Mouse (Mus musculus) CH12.LX (cell line): ENCODE results near the gene Vmn1r149. TPM values are rescaled to one million over a fixed set of nuclear protein-coding genes. Genes with fewer than 3 reads are reported as not detected.
"Not testable (repeated sequence)": the region's sequence is repeated elsewhere in the genome, so short reads cannot be mapped to it uniquely, and the experiment has no call there.

Experiments
- DNase-seq: peaks from one replicate; pipeline ENCODE4 v3.0.0-alpha.2; 2013; ENCODE audit errors: extremely low read depth
- H3K27ac ChIP-seq: 2 replicates; pipeline ENCODE4 v1.5.1; 2012; ENCODE audit warnings: low read depth, mild to moderate bottlenecking, control low read depth, moderate library complexity; ENCODE audit not compliant: insufficient read depth
- H3K27me3 ChIP-seq: replicated peaks from 2 replicates; pipeline ENCODE3; 2012; ENCODE audit warnings: inconsistent platforms
- H3K36me3 ChIP-seq, 2 experiments: replicated peaks in 1 of 2; 2 replicates each; pipeline versions ENCODE3 to v1.6.1; 2012; ENCODE audit warnings: inconsistent platforms in 1 of 2, low read length in 1 of 2, mild to moderate bottlenecking in 1 of 2, mixed read lengths in 1 of 2, moderate library complexity in 1 of 2; ENCODE audit not compliant: control insufficient read depth in 1 of 2, insufficient read depth in 1 of 2
- H3K4me1 ChIP-seq, 2 experiments: 2 replicates each; pipeline ENCODE4 v1.6.1; 2012; ENCODE audit warnings: inconsistent platforms in 1 of 2, moderate library complexity in 1 of 2; ENCODE audit not compliant: insufficient read depth in 2 of 2, control insufficient read depth in 1 of 2
- H3K4me2 ChIP-seq: 2 replicates; pipeline ENCODE4 v1.6.1; 2012; ENCODE audit warnings: low read depth, mild to moderate bottlenecking, control low read depth; ENCODE audit not compliant: poor library complexity, insufficient read depth, severe bottlenecking
- H3K4me3 ChIP-seq, 3 experiments: fragments of 150-350 bp in 1 of 3; sonication (generic) in 1 of 3; replicated peaks in 1 of 3; 2 replicates each; pipeline versions ENCODE3 to v1.5.1; 2011 to 2012; ENCODE audit warnings: low read depth in 2 of 3, low read length in 2 of 3, mild to moderate bottlenecking in 2 of 3, moderate library complexity in 2 of 3, control low read depth in 1 of 3, improper control_type of control experiment in 1 of 3, inconsistent platforms in 1 of 3, mixed read lengths in 1 of 3; ENCODE audit not compliant: poor library complexity in 1 of 3
- H3K79me2 ChIP-seq: replicated peaks from 2 replicates; pipeline ENCODE4 v1.6.1; 2012; ENCODE audit warnings: mild to moderate bottlenecking, moderate library complexity; ENCODE audit not compliant: control insufficient read depth, poor library complexity, insufficient read depth, severe bottlenecking; ENCODE audit errors: extremely low read depth
- H3K9ac ChIP-seq: 2 replicates; pipeline ENCODE4 v1.6.1; 2012; ENCODE audit warnings: low read depth, mild to moderate bottlenecking, control low read depth, moderate library complexity; ENCODE audit not compliant: insufficient read depth
- H3K9me3 ChIP-seq: replicated peaks from 2 replicates; pipeline ENCODE3; 2012; ENCODE audit warnings: low read length, inconsistent platforms, mixed read lengths
- dilution Hi-C: fragments of 300-500 bp; cut with MboI; formaldehyde crosslinking; loops from 2 replicates; pipeline ENCODE4 v1.14.3; 2020; ENCODE audit warnings: low sequenced_read_pairs; ENCODE audit not compliant: extremely low pct_unique_long_range_greater_than_20kb, extremely low pct_ligation_motif_present
- in situ Hi-C: fragments of 300-500 bp; cut with MboI; formaldehyde crosslinking; loops from 3 replicates; pipeline ENCODE4 v1.14.3; 2019; ENCODE audit warnings: low sequenced_read_pairs, low pct_ligation_motif_present, low pct_unique_long_range_greater_than_20kb, mixed read lengths
- polyA plus RNA-seq: library from polyadenylated mRNA; unstranded; fragments of >175 nt; gene quantifications from 2 replicates; pipeline ENCODE4 v1.2.1, GENCODE M21; 2012; ENCODE audit warnings: low read depth; ENCODE audit not compliant: insufficient read length
- total RNA-seq, 2 experiments: library from RNA; depleted of rRNA; stranded (reverse); fragments of 300-350 nt in 1 of 2; fragments of >200 nt in 1 of 2; gene quantifications; 2 replicates each; pipeline ENCODE4 v1.2.3; 2012 to 2014

The Vmn1r149 gene
- total RNA-seq (2012; rRNA removed) = not detected in 2 replicates
- not detected in 2 replicates for total RNA-seq (2014; rRNA removed)
- not detected in 2 replicates for polyA plus RNA-seq

- H3K4me2 ChIP-seq, H3K9me3 ChIP-seq, H3K9ac ChIP-seq, H3K27me3 ChIP-seq, in situ Hi-C loops, DNase-seq, H3K4me1 ChIP-seq, H3K27ac ChIP-seq, H3K36me3 ChIP-seq, dilution Hi-C loops, H3K4me3 ChIP-seq, H3K79me2 ChIP-seq: not testable (repeated sequence)
Measured at GRCm38 (mm10) chr7:22438129-22438528, at the start of gene Vmn1r149. TSS of gene Vmn1r149 (minus strand) at chr7:22438229.

DNA sequence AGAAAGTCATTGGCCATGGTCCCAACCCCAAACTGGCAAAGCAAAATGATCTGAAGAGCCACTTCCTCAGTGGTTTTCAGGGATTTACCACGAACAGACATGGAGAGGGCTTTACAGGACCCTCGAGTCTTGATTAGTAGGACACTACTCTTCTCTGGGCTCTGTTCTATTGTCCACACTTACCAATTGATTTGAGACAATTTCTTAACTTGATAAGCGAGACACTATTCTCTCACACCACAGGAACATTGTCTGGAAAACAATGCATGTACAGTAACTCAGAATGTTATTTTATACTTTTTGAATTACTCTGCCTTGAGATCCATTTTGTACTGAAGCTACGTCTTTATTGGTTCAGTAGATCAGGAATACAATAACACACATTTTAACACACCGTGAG, 25.9 kb upstream of the Vmn1r149 start, which contains the start of gene Gm10665:
Gm10665 (minus strand) TSS at position 101 of the 400 bp plus-strand sequence.
- H3K27me3 ChIP-seq, H3K79me2 ChIP-seq, in situ Hi-C loops, H3K4me2 ChIP-seq, H3K9ac ChIP-seq, H3K36me3 ChIP-seq, DNase-seq, dilution Hi-C loops, H3K4me3 ChIP-seq, H3K9me3 ChIP-seq, H3K27ac ChIP-seq, H3K4me1 ChIP-seq: not testable (repeated sequence)

- H3K4me2 ChIP-seq, H3K79me2 ChIP-seq, dilution Hi-C loops, H3K36me3 ChIP-seq, in situ Hi-C loops, H3K4me1 ChIP-seq, H3K27me3 ChIP-seq, DNase-seq, H3K4me3 ChIP-seq, H3K9me3 ChIP-seq, H3K27ac ChIP-seq, H3K9ac ChIP-seq: not testable (repeated sequence)
Measured at GRCm38 (mm10) chr7:22413283-22413682, 24.7 kb downstream of the Vmn1r149 start, which contains the start of gene Vmn1r148. TSS of gene Vmn1r148 (plus strand) at chr7:22413583.

Other genes with a start within 250 kb of the Vmn1r149 start
- not detected in 2 replicates for gene Vmn1r143, start 248.9 kb downstream of the Vmn1r149 start, total RNA-seq (2012; rRNA removed)
- gene Vmn1r143, start 248.9 kb downstream of the Vmn1r149 start, total RNA-seq (2014; rRNA removed) = not detected in 2 replicates
- not detected in 2 replicates for gene Vmn1r143, start 248.9 kb downstream of the Vmn1r149 start, polyA plus RNA-seq
- gene Gm8653, start 237.0 kb downstream of the Vmn1r149 start, total RNA-seq (2012; rRNA removed) = not detected in 2 replicates
- not detected in 2 replicates for gene Gm8653, start 237.0 kb downstream of the Vmn1r149 start, total RNA-seq (2014; rRNA removed)
- not detected in 2 replicates for gene Gm8653, start 237.0 kb downstream of the Vmn1r149 start, polyA plus RNA-seq
- not detected in 2 replicates for gene Gm8453, start 208.7 kb downstream of the Vmn1r149 start, total RNA-seq (2012; rRNA removed)
- gene Gm8453, start 208.7 kb downstream of the Vmn1r149 start, total RNA-seq (2014; rRNA removed) = not detected in 2 replicates
- gene Gm8453, start 208.7 kb downstream of the Vmn1r149 start, polyA plus RNA-seq = not detected in 2 replicates
- not detected in 2 replicates for gene Gm4187, start 108.5 kb downstream of the Vmn1r149 start, total RNA-seq (2012; rRNA removed)
- not detected in 2 replicates for gene Gm4187, start 108.5 kb downstream of the Vmn1r149 start, total RNA-seq (2014; rRNA removed)
- not detected in 2 replicates for gene Gm4187, start 108.5 kb downstream of the Vmn1r149 start, polyA plus RNA-seq
- gene Gm8660, start 67.2 kb downstream of the Vmn1r149 start, total RNA-seq (2012; rRNA removed) = not detected in 2 replicates
- not detected in 2 replicates for gene Gm8660, start 67.2 kb downstream of the Vmn1r149 start, total RNA-seq (2014; rRNA removed)
- gene Gm8660, start 67.2 kb downstream of the Vmn1r149 start, polyA plus RNA-seq = not detected in 2 replicates
- gene Vmn1r148, start 24.6 kb downstream of the Vmn1r149 start, total RNA-seq (2012; rRNA removed) = not detected in 2 replicates
- gene Vmn1r148, start 24.6 kb downstream of the Vmn1r149 start, total RNA-seq (2014; rRNA removed) = not detected in 2 replicates
- not detected in 2 replicates for gene Vmn1r148, start 24.6 kb downstream of the Vmn1r149 start, polyA plus RNA-seq
- gene Gm10665, start 25.8 kb upstream of the Vmn1r149 start, total RNA-seq (2012; rRNA removed) = not detected in 2 replicates
- not detected in 2 replicates for gene Gm10665, start 25.8 kb upstream of the Vmn1r149 start, total RNA-seq (2014; rRNA removed)
- not detected in 2 replicates for gene Gm10665, start 25.8 kb upstream of the Vmn1r149 start, polyA plus RNA-seq
- gene Vmn1r151, start 61.4 kb upstream of the Vmn1r149 start, total RNA-seq (2012; rRNA removed) = not detected in 2 replicates
- gene Vmn1r151, start 61.4 kb upstream of the Vmn1r149 start, total RNA-seq (2014; rRNA removed) = not detected in 2 replicates
- not detected in 2 replicates for gene Vmn1r151, start 61.4 kb upstream of the Vmn1r149 start, polyA plus RNA-seq
- gene Vmn1r152, start 84.7 kb upstream of the Vmn1r149 start, total RNA-seq (2012; rRNA removed) = not detected in 2 replicates
- not detected in 2 replicates for gene Vmn1r152, start 84.7 kb upstream of the Vmn1r149 start, total RNA-seq (2014; rRNA removed)
- not detected in 2 replicates for gene Vmn1r152, start 84.7 kb upstream of the Vmn1r149 start, polyA plus RNA-seq
- gene Gm8677, start 96.7 kb upstream of the Vmn1r149 start, total RNA-seq (2012; rRNA removed) = not detected in 2 replicates
- gene Gm8677, start 96.7 kb upstream of the Vmn1r149 start, total RNA-seq (2014; rRNA removed) = not detected in 2 replicates
- not detected in 2 replicates for gene Gm8677, start 96.7 kb upstream of the Vmn1r149 start, polyA plus RNA-seq
- not detected in 2 replicates for gene Gm4201, start 127.1 kb upstream of the Vmn1r149 start, total RNA-seq (2012; rRNA removed)
- not detected in 2 replicates for gene Gm4201, start 127.1 kb upstream of the Vmn1r149 start, total RNA-seq (2014; rRNA removed)
- gene Gm4201, start 127.1 kb upstream of the Vmn1r149 start, polyA plus RNA-seq = not detected in 2 replicates
- not detected in 2 replicates for gene Gm4565, start 149.9 kb upstream of the Vmn1r149 start, total RNA-seq (2012; rRNA removed)
- not detected in 2 replicates for gene Gm4565, start 149.9 kb upstream of the Vmn1r149 start, total RNA-seq (2014; rRNA removed)
- gene Gm4565, start 149.9 kb upstream of the Vmn1r149 start, polyA plus RNA-seq = not detected in 2 replicates
- gene Vmn1r155, start 219.8 kb upstream of the Vmn1r149 start, total RNA-seq (2012; rRNA removed) = not detected in 2 replicates
- gene Vmn1r155, start 219.8 kb upstream of the Vmn1r149 start, total RNA-seq (2014; rRNA removed) = not detected in 2 replicates
- not detected in 2 replicates for gene Vmn1r155, start 219.8 kb upstream of the Vmn1r149 start, polyA plus RNA-seq